Mouse (Mus musculus) CH12.LX (cell line): Measurements from ENCODE around the gene Rtbdn. TPM values are rescaled to one million over a fixed set of nuclear protein-coding genes. Genes with fewer than 3 reads are reported as not detected.

ENCODE experiments used
- DNase-seq: peaks from one replicate; pipeline ENCODE4 v3.0.0-alpha.2; 2013; ENCODE audit errors: extremely low read depth
- H3K27ac ChIP-seq: 2 replicates; pipeline ENCODE4 v1.5.1; 2012; ENCODE audit warnings: low read depth, mild to moderate bottlenecking, control low read depth, moderate library complexity; ENCODE audit not compliant: insufficient read depth
- H3K27me3 ChIP-seq: replicated peaks from 2 replicates; pipeline ENCODE3; 2012; ENCODE audit warnings: inconsistent platforms
- H3K36me3 ChIP-seq, 2 experiments: replicated peaks in 1 of 2; 2 replicates each; pipeline versions ENCODE3 to v1.6.1; 2012; ENCODE audit warnings: inconsistent platforms in 1 of 2, low read length in 1 of 2, mild to moderate bottlenecking in 1 of 2, mixed read lengths in 1 of 2, moderate library complexity in 1 of 2; ENCODE audit not compliant: control insufficient read depth in 1 of 2, insufficient read depth in 1 of 2
- H3K4me1 ChIP-seq, 2 experiments: 2 replicates each; pipeline ENCODE4 v1.6.1; 2012; ENCODE audit warnings: inconsistent platforms in 1 of 2, moderate library complexity in 1 of 2; ENCODE audit not compliant: insufficient read depth in 2 of 2, control insufficient read depth in 1 of 2
- H3K4me2 ChIP-seq: 2 replicates; pipeline ENCODE4 v1.6.1; 2012; ENCODE audit warnings: low read depth, mild to moderate bottlenecking, control low read depth; ENCODE audit not compliant: poor library complexity, insufficient read depth, severe bottlenecking
- H3K4me3 ChIP-seq, 3 experiments: fragments of 150-350 bp in 1 of 3; sonication (generic) in 1 of 3; replicated peaks in 1 of 3; 2 replicates each; pipeline versions ENCODE3 to v1.5.1; 2011 to 2012; ENCODE audit warnings: low read depth in 2 of 3, low read length in 2 of 3, mild to moderate bottlenecking in 2 of 3, moderate library complexity in 2 of 3, control low read depth in 1 of 3, improper control_type of control experiment in 1 of 3, inconsistent platforms in 1 of 3, mixed read lengths in 1 of 3; ENCODE audit not compliant: poor library complexity in 1 of 3
- H3K79me2 ChIP-seq: replicated peaks from 2 replicates; pipeline ENCODE4 v1.6.1; 2012; ENCODE audit warnings: mild to moderate bottlenecking, moderate library complexity; ENCODE audit not compliant: control insufficient read depth, poor library complexity, insufficient read depth, severe bottlenecking; ENCODE audit errors: extremely low read depth
- H3K9ac ChIP-seq: 2 replicates; pipeline ENCODE4 v1.6.1; 2012; ENCODE audit warnings: low read depth, mild to moderate bottlenecking, control low read depth, moderate library complexity; ENCODE audit not compliant: insufficient read depth
- H3K9me3 ChIP-seq: replicated peaks from 2 replicates; pipeline ENCODE3; 2012; ENCODE audit warnings: low read length, inconsistent platforms, mixed read lengths
- CHD1 ChIP-seq: IDR thresholded peaks from 2 replicates; pipeline ENCODE4 v1.6.1; 2012; ENCODE audit warnings: low read depth, low read length, improper control_type of control experiment, inconsistent platforms
- CHD2 ChIP-seq: IDR thresholded peaks from 2 replicates; pipeline ENCODE4 v1.6.1; 2011; ENCODE audit warnings: low read length, improper control_type of control experiment
- CTCF ChIP-seq, 2 experiments: IDR thresholded peaks in 1 of 2; conservative IDR thresholded peaks in 1 of 2; 2 replicates each; pipeline ENCODE4 v1.5.1; 2011 to 2012; ENCODE audit warnings: low read depth in 2 of 2, low read length in 2 of 2, improper control_type of control experiment in 1 of 2, inconsistent platforms in 1 of 2, mild to moderate bottlenecking in 1 of 2, moderate library complexity in 1 of 2
- E2F4 ChIP-seq: IDR thresholded peaks from 2 replicates; pipeline ENCODE4 v1.6.1; 2011; ENCODE audit warnings: low read depth, low read length, improper control_type of control experiment; ENCODE audit not compliant: insufficient replicate concordance
- ELF1 ChIP-seq: IDR thresholded peaks from 2 replicates; pipeline ENCODE4 v1.6.1; 2014; ENCODE audit warnings: low read depth, mild to moderate bottlenecking, inconsistent platforms, low read length, improper control_type of control experiment
- GABPA ChIP-seq: IDR thresholded peaks from 2 replicates; pipeline ENCODE4 v1.6.1; 2012; ENCODE audit warnings: low read depth, low read length, improper control_type of control experiment, inconsistent platforms; ENCODE audit not compliant: insufficient replicate concordance
- HCFC1 ChIP-seq: IDR thresholded peaks from 2 replicates; pipeline ENCODE4 v1.6.1; 2012; ENCODE audit warnings: low read depth, mild to moderate bottlenecking, inconsistent platforms, low read length, improper control_type of control experiment
- IRF4 ChIP-seq: IDR thresholded peaks from 2 replicates; pipeline ENCODE4 v1.6.1; 2014; ENCODE audit warnings: low read depth, mild to moderate bottlenecking, inconsistent platforms, low read length, improper control_type of control experiment
- JUN ChIP-seq: IDR thresholded peaks from 2 replicates; pipeline ENCODE4 v1.6.1; 2011; ENCODE audit warnings: low read depth, mild to moderate bottlenecking, low read length, improper control_type of control experiment, moderate library complexity; ENCODE audit not compliant: insufficient read depth
- JUND ChIP-seq: conservative IDR thresholded peaks from 2 replicates; pipeline ENCODE4 v1.6.1; 2011; ENCODE audit warnings: low read depth, low read length, improper control_type of control experiment
- KAT2A ChIP-seq: IDR thresholded peaks from 2 replicates; pipeline ENCODE4 v1.6.1; 2012; ENCODE audit warnings: low read length, improper control_type of control experiment, inconsistent platforms; ENCODE audit not compliant: insufficient replicate concordance
- MAX ChIP-seq: IDR thresholded peaks from 2 replicates; pipeline ENCODE4 v1.6.1; 2011; ENCODE audit warnings: low read length, improper control_type of control experiment
- MAZ ChIP-seq: IDR thresholded peaks from 2 replicates; pipeline ENCODE4 v1.6.1; 2012; ENCODE audit warnings: low read depth, mild to moderate bottlenecking, inconsistent platforms, low read length, improper control_type of control experiment, moderate library complexity
- MEF2A ChIP-seq: IDR thresholded peaks from 2 replicates; pipeline ENCODE4 v1.6.1; 2014; ENCODE audit warnings: low read depth, mild to moderate bottlenecking, inconsistent platforms, low read length, improper control_type of control experiment, borderline replicate concordance
- MXI1 ChIP-seq: IDR thresholded peaks from 2 replicates; pipeline ENCODE4 v1.6.1; 2011; ENCODE audit warnings: mild to moderate bottlenecking, low read depth, low read length, improper control_type of control experiment
- NELFE ChIP-seq: IDR thresholded peaks from 2 replicates; pipeline ENCODE4 v1.6.1; 2011; ENCODE audit warnings: low read depth, low read length, improper control_type of control experiment
- NRF1 ChIP-seq: IDR thresholded peaks from 2 replicates; pipeline ENCODE4 v1.6.1; 2014; ENCODE audit warnings: low read depth, mild to moderate bottlenecking, inconsistent platforms, low read length, improper control_type of control experiment, moderate library complexity
- PAX5 ChIP-seq: IDR thresholded peaks from 2 replicates; pipeline ENCODE4 v1.6.1; 2012; ENCODE audit warnings: low read length, inconsistent platforms, mixed read lengths
- POLR2A ChIP-seq: IDR thresholded peaks from 2 replicates; pipeline ENCODE4 v1.6.1; 2011; ENCODE audit warnings: low read depth, mild to moderate bottlenecking, improper control_type of control experiment, low read length
- POLR2AphosphoS2 ChIP-seq: IDR thresholded peaks from 2 replicates; pipeline ENCODE4 v1.6.1; 2011; ENCODE audit warnings: low read depth, low read length, improper control_type of control experiment
- RAD21 ChIP-seq: IDR thresholded peaks from 2 replicates; pipeline ENCODE4 v1.6.1; 2011; ENCODE audit warnings: low read depth, mild to moderate bottlenecking, low read length, improper control_type of control experiment, moderate library complexity
- RCOR1 ChIP-seq: conservative IDR thresholded peaks from 2 replicates; pipeline ENCODE4 v1.6.1; 2012; ENCODE audit warnings: low read depth, mild to moderate bottlenecking, inconsistent platforms, low read length, improper control_type of control experiment
- SIN3A ChIP-seq: IDR thresholded peaks from 2 replicates; pipeline ENCODE4 v1.6.1; 2012; ENCODE audit warnings: low read length, improper control_type of control experiment, inconsistent platforms
- TBP ChIP-seq: conservative IDR thresholded peaks from 2 replicates; pipeline ENCODE4 v1.6.1; 2011; ENCODE audit warnings: low read depth, low read length, improper control_type of control experiment
- TCF12 ChIP-seq: IDR thresholded peaks from 2 replicates; pipeline ENCODE4 v1.6.1; 2014; ENCODE audit warnings: low read depth, mild to moderate bottlenecking, inconsistent platforms, low read length, improper control_type of control experiment
- USF1 ChIP-seq: IDR thresholded peaks from 2 replicates; pipeline ENCODE4 v1.6.1; 2014; ENCODE audit warnings: low read depth, mild to moderate bottlenecking, inconsistent platforms, low read length, improper control_type of control experiment
- USF2 ChIP-seq: conservative IDR thresholded peaks from 2 replicates; pipeline ENCODE4 v1.6.1; 2011; ENCODE audit warnings: low read depth, low read length, improper control_type of control experiment
- ZC3H11A ChIP-seq: IDR thresholded peaks from 2 replicates; pipeline ENCODE4 v1.6.1; 2012; ENCODE audit warnings: low read depth, mild to moderate bottlenecking, inconsistent platforms, low read length, improper control_type of control experiment
- ZKSCAN1 ChIP-seq: IDR thresholded peaks from 2 replicates; pipeline ENCODE4 v1.6.1; 2012; ENCODE audit warnings: low read depth, inconsistent platforms, low read length, improper control_type of control experiment, borderline replicate concordance
- ZMIZ1 ChIP-seq: IDR thresholded peaks from 2 replicates; pipeline ENCODE4 v1.6.1; 2012; ENCODE audit warnings: low read depth, mild to moderate bottlenecking, inconsistent platforms, low read length, improper control_type of control experiment
- ZNF384 ChIP-seq: IDR thresholded peaks from 2 replicates; pipeline ENCODE4 v1.6.1; 2012; ENCODE audit warnings: low read depth, low read length, improper control_type of control experiment, inconsistent platforms
- dilution Hi-C: fragments of 300-500 bp; cut with MboI; formaldehyde crosslinking; loops from 2 replicates; pipeline ENCODE4 v1.14.3; 2020; ENCODE audit warnings: low sequenced_read_pairs; ENCODE audit not compliant: extremely low pct_unique_long_range_greater_than_20kb, extremely low pct_ligation_motif_present
- in situ Hi-C: fragments of 300-500 bp; cut with MboI; formaldehyde crosslinking; loops from 3 replicates; pipeline ENCODE4 v1.14.3; 2019; ENCODE audit warnings: low sequenced_read_pairs, low pct_ligation_motif_present, low pct_unique_long_range_greater_than_20kb, mixed read lengths
- polyA plus RNA-seq: library from polyadenylated mRNA; unstranded; fragments of >175 nt; gene quantifications from 2 replicates; pipeline ENCODE4 v1.2.1, GENCODE M21; 2012; ENCODE audit warnings: low read depth; ENCODE audit not compliant: insufficient read length
- total RNA-seq, 2 experiments: library from RNA; depleted of rRNA; stranded (reverse); fragments of 300-350 nt in 1 of 2; fragments of >200 nt in 1 of 2; gene quantifications; 2 replicates each; pipeline ENCODE4 v1.2.3; 2012 to 2014

The Rtbdn gene
- total and polyA plus RNA-seq, 3 experiments = 0.21 to 1.8 TPM; not detected in 1

- TF ChIP-seq ELF1 (peak; percentile 85), E2F4 (no peak), CHD2 (peak; percentile 65), POLR2A (0 out of 2 replicates have a peak, but pooled peaks have one; percentile 59), MXI1 (peak; percentile 35; the same call in 1 of the 2 replicates), TCF12 (peak; percentile 41; the same call in 1 of the 2 replicates), MEF2A (peak; percentile 27; the same call in 1 of the 2 replicates), MAX (no peak), USF2 (no peak), ZMIZ1 (no peak), SIN3A (no peak), ZC3H11A (no peak), IRF4 (no peak; the same call in 1 of the 2 replicates), CHD1 (peak; percentile 8; the same call in 1 of the 2 replicates), CTCF (conservative IDR thresholded peaks at IDR 0.05 in 1 of 2, IDR thresholded peaks at IDR 0.05 in 1 of 2; ENCODE audit: low read depth in 2 of 2, low read length in 2 of 2) (no peak), NELFE (no peak), NRF1 (no peak), KAT2A (no peak), JUND (no peak), ZNF384 (no peak), MAZ (peak; percentile 88)
Observed at GRCm38 (mm10) chr8:84984294-84985048, 37.7 kb downstream of the Rtbdn start (continued).

- peak overlapping the region; percentile 90 for H3K4me2 ChIP-seq
- DNase-seq = peak; percentile 81
- H3K4me1 ChIP-seq = peaks cover 45 to 68% of the 10 kb centered on the region in 2 experiments
- in situ Hi-C loops (no loop called here), dilution Hi-C loops (no loop called here)
- no peaks in the 10 kb centered on the region for H3K79me2 ChIP-seq
- peak overlapping the region; percentile 94 for H3K27ac ChIP-seq
- peak overlapping the region; percentile 44 to 64 (median 56) for H3K4me3 ChIP-seq
- no peaks in the 10 kb centered on the region for H3K27me3 ChIP-seq
- no peaks in the 10 kb centered on the region for H3K36me3 ChIP-seq
- peak overlapping the region; percentile 89 for H3K9ac ChIP-seq
- H3K9me3 ChIP-seq = no peaks in the 10 kb centered on the region
- TF ChIP-seq MAX (no peak), NRF1 (peak; percentile 22; the same call in 1 of the 2 replicates), POLR2AphosphoS2 (no peak; the same call in 1 of the 2 replicates), KAT2A (no peak), JUN (no peak), SIN3A (no peak), ELF1 (no peak), IRF4 (no peak; the same call in 1 of the 2 replicates), MAZ (peak; percentile 1; the same call in 1 of the 2 replicates), CHD2 (no peak), ZKSCAN1 (no peak), MXI1 (no peak), PAX5 (no peak), TBP (peak; percentile 71; the same call in 1 of the 2 replicates), USF1 (no peak), CTCF (conservative IDR thresholded peaks at IDR 0.05 in 1 of 2, IDR thresholded peaks at IDR 0.05 in 1 of 2; ENCODE audit: low read depth in 2 of 2, low read length in 2 of 2) (no peak), GABPA (no peak), HCFC1 (no peak), MEF2A (no peak), TCF12 (no peak), POLR2A (peak; percentile 51), RAD21 (no peak), ZMIZ1 (no peak; the same call in 1 of the 2 replicates), RCOR1 (no peak), ZNF384 (no peak), JUND (no peak)
Observed at GRCm38 (mm10) chr8:84985049-84985683, 38.4 kb downstream of the Rtbdn start.
